Mouse (Mus musculus) urinary bladder, postnatal 0 days (tissue): ENCODE data around the gene Eps15. TPM values are rescaled to one million over a fixed set of nuclear protein-coding genes. Genes with fewer than 3 reads are reported as not detected.

ENCODE experiments used
- polyA plus RNA-seq: library from polyadenylated mRNA; unstranded; fragments of >200 nt; fragmentation: Nextera tagmentation; extraction: Ambion mirVana; gene quantifications from 2 replicates; pipeline ENCODE4 v1.2.1, GENCODE M21; 2015

The Eps15 gene
- polyA plus RNA-seq: 26.4 and 32.5 TPM in 2 replicates

DNA sequence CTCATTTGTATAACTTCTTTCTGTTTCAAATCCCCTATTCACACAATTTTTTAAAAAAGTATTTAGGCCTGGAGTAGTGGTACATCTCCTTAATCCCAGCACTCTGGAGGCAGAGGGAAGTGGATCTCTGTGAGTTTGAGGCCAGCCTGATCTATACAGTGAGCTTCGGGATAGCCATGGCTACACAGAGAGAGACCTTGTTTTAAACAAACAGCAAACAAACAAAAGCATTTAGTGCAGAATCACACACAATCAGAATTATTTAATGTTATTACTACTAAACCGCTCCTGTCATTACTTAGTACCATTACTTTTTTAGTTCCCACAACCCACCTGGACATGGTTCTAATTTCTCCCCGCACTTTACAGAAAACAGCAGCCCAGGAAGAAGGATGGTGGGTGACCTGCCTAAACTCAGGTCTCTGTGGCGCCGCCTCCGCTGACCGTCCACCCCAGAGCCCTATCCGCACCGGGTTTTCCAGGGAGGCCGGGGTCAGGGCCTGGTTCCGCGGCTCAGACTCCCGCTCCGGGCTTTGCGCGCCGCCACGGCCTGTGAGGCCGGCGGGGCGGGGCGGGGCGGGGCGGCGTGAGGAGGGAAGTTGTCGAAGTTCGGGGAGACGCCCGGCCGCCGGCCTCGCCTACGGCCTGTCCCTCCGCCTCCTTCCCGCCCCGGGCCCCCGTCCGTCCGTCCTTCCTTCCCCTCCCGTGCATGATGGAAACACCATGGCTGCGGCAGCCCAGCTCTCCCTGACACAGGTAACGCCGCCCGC lies at the start of gene Eps15:
Gene Eps15, plus strand, starts transcription at position 580 of the 770 bp plus-strand sequence.

GRCm38 (mm10) chr4:109234185-109234584 lies 45.9 kb upstream of the Eps15 start, which contains the start of gene Calr4:
Gene Calr4, plus strand, starts transcription at chr4:109234485.

DNA sequence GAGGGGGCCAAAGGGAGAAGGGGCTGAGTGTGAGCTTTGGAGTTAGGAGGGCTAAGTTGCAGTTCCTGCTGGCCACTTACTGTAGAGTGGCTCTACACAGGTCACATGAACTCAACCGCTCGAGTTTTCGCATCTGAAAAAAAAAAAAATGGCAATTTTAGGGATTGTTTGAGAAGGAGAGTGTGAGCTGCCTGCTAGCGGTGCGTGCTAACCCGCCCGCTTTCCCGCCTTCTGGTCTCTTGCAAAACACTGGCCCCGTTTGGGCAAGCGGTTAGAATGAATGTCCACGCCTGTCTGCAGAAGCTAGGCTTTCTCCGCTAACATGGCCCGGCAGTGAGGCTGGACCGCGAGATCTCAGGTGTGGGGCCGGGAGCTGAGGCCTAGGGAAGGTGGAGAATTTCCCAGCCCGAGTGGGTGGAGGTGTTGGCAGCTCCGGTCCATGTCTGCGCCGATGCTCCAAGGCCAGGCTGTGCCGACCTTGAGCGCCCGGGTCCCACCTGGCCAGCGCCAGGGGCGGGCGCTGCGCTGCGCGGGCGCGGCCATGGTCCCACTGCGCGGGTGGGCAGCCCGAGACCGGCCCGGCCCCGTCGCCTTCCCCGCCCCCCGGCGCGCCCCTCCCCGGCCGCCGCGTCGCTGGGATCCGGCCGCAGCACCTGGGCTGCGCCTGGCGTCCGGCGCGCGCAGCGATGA lies 126.6 kb downstream of the Eps15 start, which contains the start of gene Ttc39a:
Gene Ttc39a, plus strand, starts transcription at position 138 of the 690 bp plus-strand sequence.

Other genes with a start within 250 kb of the Eps15 start
- 70.0 and 73.5 TPM in 2 replicates for gene Osbpl9, start 78.0 kb upstream of the Eps15 start, polyA plus RNA-seq
- gene Calr4, start 45.8 kb upstream of the Eps15 start, polyA plus RNA-seq: not detected in 2 replicates
- gene Ttc39a, start 126.4 kb downstream of the Eps15 start, polyA plus RNA-seq: 12.1 and 13.6 TPM in 2 replicates
- gene Rnf11, start 204.5 kb downstream of the Eps15 start, polyA plus RNA-seq: 37.5 and 42.0 TPM in 2 replicates